Mouse (Mus musculus) lung, embryonic 16.5 days (tissue): ENCODE results near the gene Tent5c. TPM values are rescaled to one million over a fixed set of nuclear protein-coding genes. Genes with fewer than 3 reads are reported as not detected.

Experiments used
- ATAC-seq: fragments of 200-750 bp; cut with Nextera tagmentation; 2 replicates; pipeline ENCODE4 v1.8.0; 2017; ENCODE audit warnings: low read depth, mild to moderate bottlenecking, moderate library complexity
- H3K27ac ChIP-seq: fragments of 300-500 bp; sonication (generic); 2 replicates; pipeline ENCODE4 v1.5.1; 2014; ENCODE audit warnings: mild to moderate bottlenecking, control low read depth, low read length
- H3K27me3 ChIP-seq: fragments of 300-500 bp; sonication (generic); 2 replicates; pipeline ENCODE4 v1.6.1; 2014; ENCODE audit warnings: low read depth, low read length, mixed read lengths; ENCODE audit not compliant: control insufficient read depth, insufficient read depth
- H3K36me3 ChIP-seq: fragments of 300-500 bp; sonication (generic); 2 replicates; pipeline ENCODE4 v1.6.1; 2014; ENCODE audit warnings: low read length; ENCODE audit not compliant: control insufficient read depth, insufficient read depth
- H3K4me1 ChIP-seq: fragments of 300-500 bp; sonication (generic); replicated peaks from 2 replicates; pipeline ENCODE4 v1.6.1; 2014; ENCODE audit warnings: low read length, mixed read lengths; ENCODE audit not compliant: control insufficient read depth, insufficient read depth
- H3K4me2 ChIP-seq: fragments of 300-500 bp; sonication (generic); 2 replicates; pipeline ENCODE4 v1.6.1; 2014; ENCODE audit warnings: low read depth, low read length, control low read depth
- H3K4me3 ChIP-seq: fragments of 300-500 bp; sonication (generic); 2 replicates; pipeline ENCODE4 v1.5.1; 2014; ENCODE audit warnings: mild to moderate bottlenecking, low read length, control low read depth
- H3K9ac ChIP-seq: fragments of 300-500 bp; sonication (generic); 2 replicates; pipeline ENCODE4 v1.6.1; 2014; ENCODE audit warnings: low read length, control low read depth
- H3K9me3 ChIP-seq: fragments of 300-500 bp; sonication (generic); 2 replicates; pipeline ENCODE4 v1.6.1; 2016; ENCODE audit warnings: low read length; ENCODE audit not compliant: control insufficient read depth
- WGBS: fragments of 180-500 bp; shearing (Covaris S2); extraction: QIAGEN DNeasy Blood & Tissue Kit; methylation state at CpG from one replicate; pipeline ENCODE4 v1.1.7; 2014; 5-methylcytosine and 5-hydroxymethylcytosine counted together
- polyA plus RNA-seq: library from polyadenylated mRNA; unstranded; fragments of >200 nt; fragmentation: Nextera tagmentation; extraction: Ambion mirVana; gene quantifications from 2 replicates; pipeline ENCODE4 v1.2.1, GENCODE M21; 2015

Tent5c gene
- 13.2 and 15.9 TPM in 2 replicates for polyA plus RNA-seq

- Histone ChIP-seq H3K4me3 (peak within 1 kb of the TSS; percentile 79), H3K27ac (no peak within 1 kb of the TSS; the same call in 1 of the 2 replicates), H3K36me3 (no peaks in the 10 kb centered on the region), H3K9me3 (no peaks in the 10 kb centered on the region), H3K4me1 (peaks cover 7% of the 10 kb centered on the region), H3K4me2 (peak within 1 kb of the TSS; percentile 99), H3K9ac (peak within 1 kb of the TSS; percentile 77), H3K27me3 (peaks cover 16% of the 10 kb centered on the region; the same call in 1 of the 2 replicates)
- WGBS: 1% methylated on average over 53 of the region's 73 CpGs
- peak; percentile 97 for ATAC-seq
Measured at GRCm38 (mm10) chr3:100489133-100490009, at the start of gene Tent5c. Gene Tent5c (minus strand): TSS chr3:100489324.

GRCm38 (mm10) chr3:100536686-100537085, 47.6 kb upstream of the Tent5c start:
- WGBS: 87% methylated on average over 2 of the region's 2 CpGs
- no peak overlapping the region for H3K27ac ChIP-seq
- no peaks in the 10 kb centered on the region for H3K4me1 ChIP-seq
- no peak for ATAC-seq
- no peaks in the 10 kb centered on the region for H3K36me3 ChIP-seq
- no peaks in the 10 kb centered on the region for H3K9me3 ChIP-seq
- no peak overlapping the region for H3K4me3 ChIP-seq
- H3K9ac ChIP-seq: no peak overlapping the region
- H3K4me2 ChIP-seq: no peak overlapping the region
- H3K27me3 ChIP-seq: no peaks in the 10 kb centered on the region

GRCm38 (mm10) chr3:100535902-100536301, 46.8 kb upstream of the Tent5c start:
- Histone ChIP-seq H3K4me1 (no peaks in the 10 kb centered on the region), H3K27ac (no peak overlapping the region), H3K9ac (no peak overlapping the region), H3K36me3 (no peaks in the 10 kb centered on the region), H3K4me3 (no peak overlapping the region), H3K4me2 (no peak overlapping the region), H3K9me3 (no peaks in the 10 kb centered on the region), H3K27me3 (no peaks in the 10 kb centered on the region)
- 0 out of 2 replicates have a peak, but pooled peaks have one; percentile 31 for ATAC-seq
- 40% methylated on average over 4 of the region's 4 CpGs for WGBS

- H3K27me3 ChIP-seq: no peaks in the 10 kb centered on the region
- no peaks in the 10 kb centered on the region for H3K4me1 ChIP-seq
- H3K27ac ChIP-seq: peak overlapping the region; percentile 34; the same call in 1 of the 2 replicates
- H3K4me3 ChIP-seq: no peak overlapping the region
- no peak overlapping the region for H3K4me2 ChIP-seq
- peak; percentile 68; the same call in 1 of the 2 replicates for ATAC-seq
- no peaks in the 10 kb centered on the region for H3K9me3 ChIP-seq
- 37% methylated on average over 3 of the region's 3 CpGs for WGBS
- H3K9ac ChIP-seq: no peak overlapping the region
- no peaks in the 10 kb centered on the region for H3K36me3 ChIP-seq
Measured at GRCm38 (mm10) chr3:100535298-100535697, 46.2 kb upstream of the Tent5c start.

GRCm38 (mm10) chr3:100534394-100534793, 45.3 kb upstream of the Tent5c start:
- no peak for ATAC-seq
- Histone ChIP-seq H3K4me3 (no peak overlapping the region), H3K27ac (no peak overlapping the region), H3K27me3 (no peaks in the 10 kb centered on the region), H3K4me1 (no peaks in the 10 kb centered on the region), H3K9ac (no peak overlapping the region), H3K36me3 (no peaks in the 10 kb centered on the region), H3K9me3 (no peaks in the 10 kb centered on the region), H3K4me2 (no peak overlapping the region)
- 71% methylated on average over 3 of the region's 3 CpGs for WGBS

GRCm38 (mm10) chr3:100533429-100533828, 44.3 kb upstream of the Tent5c start:
- Histone ChIP-seq H3K9me3 (no peaks in the 10 kb centered on the region), H3K36me3 (no peaks in the 10 kb centered on the region)
- ATAC-seq: no peak

GRCm38 (mm10) chr3:100530919-100531318, 41.8 kb upstream of the Tent5c start:
- Histone ChIP-seq H3K4me1 (no peaks in the 10 kb centered on the region), H3K27me3 (no peaks in the 10 kb centered on the region), H3K36me3 (no peaks in the 10 kb centered on the region), H3K4me2 (no peak overlapping the region), H3K27ac (no peak overlapping the region), H3K4me3 (no peak overlapping the region), H3K9me3 (no peaks in the 10 kb centered on the region), H3K9ac (no peak overlapping the region)
- 82% methylated on average over 5 of the region's 5 CpGs for WGBS
- ATAC-seq: no peak

More at GRCm38 (mm10) chr3:100533429-100533828, 44.3 kb upstream of the Tent5c start:
- Histone ChIP-seq H3K4me2 (no peak overlapping the region), H3K9ac (no peak overlapping the region), H3K27me3 (no peaks in the 10 kb centered on the region), H3K27ac (no peak overlapping the region), H3K4me3 (no peak overlapping the region), H3K4me1 (no peaks in the 10 kb centered on the region)

- Histone ChIP-seq H3K9ac (no peak overlapping the region), H3K27me3 (no peaks in the 10 kb centered on the region), H3K4me2 (no peak overlapping the region), H3K9me3 (no peaks in the 10 kb centered on the region), H3K36me3 (no peaks in the 10 kb centered on the region), H3K27ac (no peak overlapping the region), H3K4me3 (no peak overlapping the region), H3K4me1 (no peaks in the 10 kb centered on the region)
- WGBS: 78% methylated on average over 7 of the region's 7 CpGs
- ATAC-seq: no peak
Measured at GRCm38 (mm10) chr3:100530244-100530788, 41.2 kb upstream of the Tent5c start.

- Histone ChIP-seq H3K27me3 (no peaks in the 10 kb centered on the region), H3K9me3 (no peaks in the 10 kb centered on the region), H3K9ac (no peak overlapping the region), H3K36me3 (no peaks in the 10 kb centered on the region), H3K4me1 (no peaks in the 10 kb centered on the region), H3K27ac (no peak overlapping the region), H3K4me2 (no peak overlapping the region), H3K4me3 (no peak overlapping the region)
- ATAC-seq: no peak
- 59% methylated on average over 7 of the region's 7 CpGs for WGBS
Measured at GRCm38 (mm10) chr3:100522671-100523070, 33.5 kb upstream of the Tent5c start.
